Mouse (Mus musculus): ENCODE results near the gene Aox4. TPM values are rescaled to one million over a fixed set of nuclear protein-coding genes. Genes with fewer than 3 reads are reported as not detected.

The Aox4 gene
- polyA plus RNA-seq, 1 experiment: not detected

DNA sequence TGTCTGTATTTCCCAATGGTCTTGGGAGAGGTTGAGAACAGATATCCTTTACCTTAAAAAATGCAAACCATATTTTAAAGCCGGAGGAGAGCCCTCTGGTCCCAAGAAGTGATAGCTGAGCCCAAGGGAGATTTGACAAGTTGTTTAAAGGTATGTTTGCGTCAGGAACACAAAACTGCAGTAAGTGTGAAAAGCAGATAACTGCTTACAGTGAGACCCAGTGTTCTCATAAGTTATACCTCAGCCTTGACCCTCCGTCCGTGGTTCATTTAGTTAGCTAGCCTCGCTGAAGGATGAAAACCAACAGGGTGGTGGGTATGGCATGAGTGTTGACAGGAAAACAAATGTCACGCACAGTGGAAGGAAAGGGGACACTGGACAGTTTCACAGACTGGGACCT is 92.8 kb downstream of the Aox4 start:
- no peaks in the 10 kb centered on the region; the same call in 1 of the 2 replicates for H3K4me1 ChIP-seq (ENCODE audit: control insufficient read depth, insufficient read depth, insufficient read length, low read length)
- H3K27ac ChIP-seq (replicated peaks; ENCODE audit: low read depth, low read length): no peak overlapping the region
- no peak overlapping the region for H3K4me3 ChIP-seq (ENCODE audit: insufficient read depth, low read depth, low read length)

DNA sequence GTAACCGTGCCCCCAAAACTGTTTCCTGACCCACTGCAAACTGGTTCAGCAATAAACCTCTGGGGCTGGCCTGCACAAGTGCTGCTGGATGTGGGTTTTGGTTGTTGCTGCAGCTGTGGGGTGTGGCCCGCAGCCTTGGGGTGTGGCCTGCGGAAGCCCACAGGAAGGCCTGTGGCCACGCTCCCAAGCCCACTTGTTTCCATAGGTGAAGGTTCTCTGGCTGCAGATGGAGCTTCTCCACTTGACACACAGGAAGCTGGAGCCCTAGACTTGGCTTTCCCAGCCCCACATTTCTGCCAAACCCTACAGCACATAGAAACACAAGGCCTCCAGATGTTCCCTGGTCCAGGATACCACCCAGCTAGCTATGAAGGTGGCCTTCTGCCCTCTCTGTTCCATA is 93.5 kb downstream of the Aox4 start:
- Histone ChIP-seq H3K4me3 (ENCODE audit: insufficient read depth, low read depth, low read length) (no peak overlapping the region), H3K4me1 (ENCODE audit: control insufficient read depth, insufficient read depth, insufficient read length, low read length) (no peaks in the 10 kb centered on the region; the same call in 1 of the 2 replicates), H3K27ac (replicated peaks; ENCODE audit: low read depth, low read length) (no peak overlapping the region)

DNA sequence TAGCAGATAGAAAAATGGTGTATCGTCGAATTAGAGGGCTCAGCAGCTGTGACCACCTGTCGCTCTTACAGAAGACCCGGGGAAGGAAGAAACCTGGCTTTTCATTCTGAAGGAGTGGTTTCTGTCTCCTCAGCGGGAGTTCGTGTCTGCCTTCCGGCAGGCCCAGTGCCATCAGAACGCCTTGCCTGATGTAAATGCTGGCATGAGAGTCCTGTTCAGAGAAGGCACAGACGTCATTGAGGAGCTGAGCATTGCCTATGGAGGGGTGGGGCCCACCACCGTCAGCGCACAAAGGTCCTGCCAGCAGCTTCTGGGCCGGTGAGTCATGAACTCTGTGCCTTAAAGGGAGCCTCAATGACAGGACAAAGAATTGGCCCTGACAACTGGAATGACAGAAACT is 94.1 kb downstream of the Aox4 start:
- Histone ChIP-seq H3K4me3 (ENCODE audit: insufficient read depth, low read depth, low read length) (no peak overlapping the region), H3K4me1 (ENCODE audit: control insufficient read depth, insufficient read depth, insufficient read length, low read length) (no peaks in the 10 kb centered on the region; the same call in 1 of the 2 replicates), H3K27ac (replicated peaks; ENCODE audit: low read depth, low read length) (no peak overlapping the region)

DNA sequence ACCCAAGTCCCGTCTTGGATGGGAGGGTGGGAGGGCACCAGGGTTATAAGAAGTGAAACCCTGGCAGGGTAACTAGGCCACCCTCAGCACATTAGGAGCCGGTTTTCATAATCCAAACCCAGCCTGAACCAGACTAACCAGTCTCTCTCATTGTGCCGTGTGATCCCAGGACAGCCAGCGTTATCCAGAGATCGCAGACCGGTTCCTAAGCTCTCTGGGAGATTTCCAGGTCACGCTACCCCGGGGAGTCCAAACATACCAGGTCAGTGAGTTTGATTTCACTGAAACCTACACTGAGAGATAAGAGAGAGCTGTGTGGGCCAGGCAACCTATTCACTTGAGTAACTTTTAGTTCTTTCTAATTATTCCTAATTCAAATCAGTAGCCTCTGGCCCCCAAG is 97.0 kb downstream of the Aox4 start:
- Histone ChIP-seq H3K4me3 (ENCODE audit: insufficient read depth, low read depth, low read length) (no peak overlapping the region), H3K27ac (replicated peaks; ENCODE audit: low read depth, low read length) (no peak overlapping the region), H3K4me1 (ENCODE audit: control insufficient read depth, insufficient read depth, insufficient read length, low read length) (no peaks in the 10 kb centered on the region; the same call in 1 of the 2 replicates)

DNA sequence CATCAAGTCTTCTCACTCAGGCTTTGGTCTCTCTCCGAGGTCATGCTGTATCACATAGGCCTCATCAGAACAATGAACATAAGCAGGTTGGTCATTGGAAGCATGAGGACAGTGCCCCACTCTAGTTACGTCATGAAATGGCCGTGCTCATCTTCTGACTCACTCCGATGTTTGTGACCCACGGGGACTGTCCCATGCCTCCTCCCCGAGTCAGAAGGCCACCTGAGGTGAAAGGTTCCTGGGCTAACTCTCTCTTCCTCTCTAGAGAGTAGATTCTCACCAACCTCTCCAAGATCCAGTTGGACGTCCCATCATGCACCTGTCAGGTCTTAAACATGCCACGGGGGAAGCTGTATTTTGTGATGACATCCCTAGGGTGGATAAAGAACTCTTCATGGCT is 98.4 kb downstream of the Aox4 start:
- H3K4me3 ChIP-seq (ENCODE audit: insufficient read depth, low read depth, low read length): no peak overlapping the region
- no peaks in the 10 kb centered on the region for H3K4me1 ChIP-seq (ENCODE audit: control insufficient read depth, insufficient read depth, insufficient read length, low read length)
- H3K27ac ChIP-seq (replicated peaks; ENCODE audit: low read depth, low read length): no peak overlapping the region

DNA sequence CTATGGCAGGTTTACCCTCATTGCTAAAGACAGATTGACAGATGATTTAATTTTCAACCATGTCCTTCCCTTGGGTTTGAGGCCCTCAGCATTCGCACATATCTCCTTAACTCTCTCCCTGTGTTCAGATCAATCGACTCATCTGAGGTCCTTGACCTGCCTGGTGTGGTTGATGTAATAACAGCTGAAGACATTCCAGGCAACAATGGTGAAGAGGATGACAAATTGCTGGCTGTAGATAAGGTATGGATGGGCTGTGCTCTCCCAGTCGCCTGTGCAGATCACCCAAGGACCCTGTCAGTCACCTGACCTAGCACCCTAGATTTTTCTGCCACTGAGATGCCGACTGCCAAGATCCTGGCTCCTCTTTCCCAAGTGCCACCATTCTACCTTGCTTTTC is 99.7 kb downstream of the Aox4 start:
- Histone ChIP-seq H3K27ac (replicated peaks; ENCODE audit: low read depth, low read length) (no peak overlapping the region), H3K4me3 (ENCODE audit: insufficient read depth, low read depth, low read length) (no peak overlapping the region), H3K4me1 (ENCODE audit: control insufficient read depth, insufficient read depth, insufficient read length, low read length) (no peaks in the 10 kb centered on the region)

DNA sequence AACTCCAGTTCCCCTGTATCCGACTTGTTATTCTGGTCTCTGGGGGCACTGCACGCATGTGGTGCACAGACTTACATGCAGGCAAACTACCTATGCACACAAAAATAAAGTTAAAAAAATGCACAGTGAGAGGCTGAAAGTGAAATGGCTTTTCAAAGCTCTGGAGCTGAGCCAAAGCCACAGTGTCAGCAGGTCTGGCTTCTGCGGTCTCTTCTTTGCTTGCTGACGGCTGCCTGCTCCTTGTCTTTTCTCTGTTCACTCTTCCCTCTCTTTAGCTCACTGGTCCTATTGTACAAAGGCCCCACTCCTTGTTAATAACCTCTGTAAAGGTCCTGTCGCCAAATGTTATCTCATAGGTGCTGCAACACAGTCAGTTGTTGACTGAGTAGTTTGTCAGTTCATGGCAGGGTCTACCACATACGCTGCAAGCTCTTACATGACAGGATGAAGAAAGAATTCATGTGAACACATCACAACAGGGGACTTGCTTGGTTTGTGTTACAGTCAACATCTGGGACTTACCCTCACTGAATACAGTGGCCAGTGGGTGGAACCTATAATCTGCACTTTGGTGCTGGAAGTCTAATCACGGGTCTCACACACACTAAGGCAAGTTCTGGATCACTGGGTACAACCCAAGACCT is 101.1 kb downstream of the Aox4 start:
- no peak overlapping the region for H3K4me3 ChIP-seq (ENCODE audit: insufficient read depth, low read depth, low read length)
- H3K4me1 ChIP-seq (ENCODE audit: control insufficient read depth, insufficient read depth, insufficient read length, low read length): no peaks in the 10 kb centered on the region
- H3K27ac ChIP-seq (replicated peaks; ENCODE audit: low read depth, low read length): no peak overlapping the region

DNA sequence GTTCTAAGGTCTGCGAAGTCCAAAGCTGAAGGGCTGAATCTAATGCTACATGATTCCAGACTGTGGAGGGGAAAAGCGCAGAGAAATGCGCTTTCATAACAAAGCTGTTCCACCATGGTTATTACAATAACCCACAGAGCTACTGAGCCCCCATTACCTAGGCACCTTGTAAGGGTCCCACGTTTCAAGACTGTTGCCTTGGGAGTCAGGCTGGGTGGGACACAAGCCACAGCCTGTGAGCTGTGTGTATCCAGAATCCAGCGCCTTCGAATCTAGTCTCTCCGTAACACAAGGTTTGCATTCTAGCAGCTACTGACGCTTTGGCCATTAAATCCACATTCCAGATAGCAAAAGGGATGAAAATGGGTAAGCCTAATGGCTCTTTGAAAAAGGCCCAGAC is 103.0 kb downstream of the Aox4 start:
- Histone ChIP-seq H3K27ac (replicated peaks; ENCODE audit: low read depth, low read length) (no peak overlapping the region), H3K4me3 (ENCODE audit: insufficient read depth, low read depth, low read length) (no peak overlapping the region), H3K4me1 (ENCODE audit: control insufficient read depth, insufficient read depth, insufficient read length, low read length) (no peaks in the 10 kb centered on the region)

DNA sequence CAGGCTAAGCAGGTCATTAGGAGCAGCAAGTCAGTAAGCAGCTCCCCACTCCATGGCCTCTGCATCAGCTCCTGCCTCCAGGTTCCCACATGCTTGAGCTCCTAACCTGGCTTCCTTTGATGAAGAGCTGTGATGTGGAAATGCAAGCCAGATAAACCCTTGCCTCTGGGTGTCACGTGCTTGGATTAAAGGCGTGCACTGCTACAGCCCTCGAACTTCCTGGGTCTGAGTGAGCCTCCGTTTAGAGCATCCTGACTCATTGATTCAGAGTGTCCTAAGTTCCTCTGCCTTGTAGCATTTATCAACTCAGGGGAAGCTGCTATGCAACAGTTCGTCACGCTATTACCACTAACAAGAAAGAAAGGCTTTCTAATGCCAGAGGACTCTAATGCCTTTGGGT is 105.3 kb downstream of the Aox4 start:
- Histone ChIP-seq H3K27ac (replicated peaks; ENCODE audit: low read depth, low read length) (no peak overlapping the region), H3K4me1 (ENCODE audit: control insufficient read depth, insufficient read depth, insufficient read length, low read length) (no peaks in the 10 kb centered on the region), H3K4me3 (ENCODE audit: insufficient read depth, low read depth, low read length) (no peak overlapping the region)

Other genes starting within 250 kb of the Aox4 start
- 1.2 and 2.0 TPM in 2 replicates for gene Sgo2a, start 214.4 kb upstream of the Aox4 start, polyA plus RNA-seq (2012; ENCODE audit: insufficient read depth, insufficient read length, missing spikeins)
- 3.6 and 9.4 TPM in 2 replicates for gene Kctd18, start 191.4 kb upstream of the Aox4 start, polyA plus RNA-seq (2012; ENCODE audit: insufficient read depth, insufficient read length, missing spikeins)
- gene Aox1, start 180.5 kb upstream of the Aox4 start, polyA plus RNA-seq (2012; ENCODE audit: insufficient read depth, insufficient read length, missing spikeins): 32.9 and 33.8 TPM in 2 replicates
- 0.63 TPM in 1 of 2 replicates, not detected in the other for gene Aox3, start 97.3 kb upstream of the Aox4 start, polyA plus RNA-seq (2012; ENCODE audit: insufficient read depth, insufficient read length, missing spikeins)
- not detected in 2 replicates for gene Aox2, start 67.9 kb downstream of the Aox4 start, polyA plus RNA-seq (2012; ENCODE audit: insufficient read depth, insufficient read length, missing spikeins)
- gene Bzw1, start 182.5 kb downstream of the Aox4 start, polyA plus RNA-seq (2012; ENCODE audit: insufficient read depth, insufficient read length, missing spikeins): 91.7 and 147 TPM in 2 replicates
- gene Clk1, start 213.7 kb downstream of the Aox4 start, polyA plus RNA-seq (2012; ENCODE audit: insufficient read depth, insufficient read length, missing spikeins): 51.3 and 74.0 TPM in 2 replicates
- 15.8 and 24.4 TPM in 2 replicates for gene Nif3l1, start 234.8 kb downstream of the Aox4 start, polyA plus RNA-seq (2012; ENCODE audit: insufficient read depth, insufficient read length, missing spikeins)
- 28.6 and 41.0 TPM in 2 replicates for gene Ppil3, start 235.1 kb downstream of the Aox4 start, polyA plus RNA-seq (2012; ENCODE audit: insufficient read depth, insufficient read length, missing spikeins)

All from brown adipose tissue, adult 24 weeks (tissue).